Mouse (Mus musculus) cerebellum, adult 2 months (tissue): ENCODE measurements around the gene Gramd1a. TPM values are rescaled to one million over a fixed set of nuclear protein-coding genes. Genes with fewer than 3 reads are reported as not detected.
A peak's percentile ranks its signal among the peaks of the same experiment; 100 is the strongest.

Experiments
- DNase-seq, 2 experiments: peaks; one replicate each; pipeline ENCODE4 v3.0.0; 2021
- H3K27ac ChIP-seq: fragments of 200-500 bp; 2 replicates; pipeline ENCODE4 v1.5.1; 2012; ENCODE audit warnings: low read length, control low read depth, inconsistent platforms; ENCODE audit not compliant: insufficient read depth
- H3K27me3 ChIP-seq: fragments of 200-500 bp; 2 replicates; pipeline ENCODE4 v1.6.1; 2012; ENCODE audit warnings: inconsistent platforms, mild to moderate bottlenecking, low read length, moderate library complexity; ENCODE audit not compliant: control insufficient read depth, insufficient read depth
- H3K4me1 ChIP-seq: fragments of 200-500 bp; 2 replicates; pipeline ENCODE4 v1.6.1; 2011; ENCODE audit warnings: low read length; ENCODE audit not compliant: control insufficient read depth, insufficient read depth
- H3K4me3 ChIP-seq: fragments of 200-500 bp; replicated peaks from 2 replicates; pipeline ENCODE3; 2011; ENCODE audit warnings: mild to moderate bottlenecking, low read depth, low read length, control low read depth; ENCODE audit not compliant: insufficient read depth
- CTCF ChIP-seq: fragments of 200-500 bp; IDR thresholded peaks from 2 replicates; pipeline ENCODE4 v1.5.1; 2011; ENCODE audit warnings: low read depth, mild to moderate bottlenecking, control low read depth, low read length, moderate library complexity, borderline replicate concordance; ENCODE audit not compliant: insufficient read depth
- POLR2A ChIP-seq: fragments of 200-500 bp; IDR thresholded peaks from 2 replicates; pipeline ENCODE4 v1.6.1; 2011; ENCODE audit warnings: low read length, control low read depth, borderline replicate concordance; ENCODE audit not compliant: insufficient read depth
- WGBS: fragments of 180-500 bp; shearing (Covaris S2); methylation state at CpG from one replicate; pipeline ENCODE4 v1.1.7; 2018; 5-methylcytosine and 5-hydroxymethylcytosine counted together
- polyA plus RNA-seq: library from polyadenylated mRNA; depleted of rRNA; stranded (reverse); fragments of >200 nt; gene quantifications from 2 replicates; pipeline ENCODE4 v1.2.3, GENCODE M21; 2012

The Gramd1a gene
- polyA plus RNA-seq, 1 experiment, result 153 TPM

DNA sequence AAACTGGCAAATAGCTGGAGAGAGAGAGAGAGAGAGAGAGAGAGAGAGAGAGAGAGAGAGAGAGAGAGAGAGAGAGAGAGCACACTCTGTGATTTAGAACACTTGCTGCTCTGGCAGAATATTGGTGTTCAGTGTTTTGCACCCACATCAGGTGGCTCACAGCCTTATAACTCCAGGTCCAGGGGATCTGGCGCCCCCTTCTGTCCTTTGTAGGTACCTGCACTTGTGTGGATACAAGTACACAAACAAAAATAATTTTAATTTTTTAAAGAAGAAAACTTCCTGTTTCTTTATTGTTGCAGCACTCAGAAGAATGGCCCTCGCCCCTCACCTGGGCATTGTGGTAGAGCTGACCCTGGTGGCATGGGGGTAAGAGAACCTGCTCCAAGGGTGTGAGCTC, 16.5 kb upstream of the Gramd1a start:
- 17% methylated on average over 2 of the region's 2 CpGs for WGBS
- Histone ChIP-seq H3K4me3 (no peak overlapping the region), H3K27me3 (no peaks in the 10 kb centered on the region), H3K27ac (no peak overlapping the region), H3K4me1 (no peaks in the 10 kb centered on the region)
- peak; percentile 33 to 42 for DNase-seq
- TF ChIP-seq POLR2A (no peak), CTCF (peak; percentile 73)

DNA sequence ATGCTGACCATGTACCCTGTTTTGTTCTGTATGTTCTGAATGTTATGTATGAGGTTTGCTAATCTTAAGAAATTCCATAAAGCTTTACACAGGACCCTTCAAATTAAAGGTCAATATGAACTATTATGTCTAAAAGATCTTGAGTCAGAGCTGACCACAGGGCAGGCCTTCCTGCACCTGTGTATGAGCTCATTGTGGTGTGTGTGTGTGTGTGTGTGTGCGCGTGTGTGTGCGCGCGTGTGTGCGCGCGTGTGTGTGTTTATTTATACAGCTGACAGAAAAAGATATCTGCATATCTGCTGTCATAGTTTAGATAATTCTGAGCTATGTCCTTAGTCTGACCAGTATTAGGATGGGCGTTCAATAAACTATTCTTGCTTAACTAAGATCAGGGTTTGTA, 14.8 kb upstream of the Gramd1a start:
- no peak for TF ChIP-seq CTCF
- no peak for TF ChIP-seq POLR2A
- Histone ChIP-seq H3K4me1 (no peaks in the 10 kb centered on the region), H3K27ac (no peak overlapping the region), H3K27me3 (no peaks in the 10 kb centered on the region), H3K4me3 (no peak overlapping the region)
- WGBS, result 96% methylated on average over 9 of the region's 9 CpGs
- DNase-seq, result no peak

DNA sequence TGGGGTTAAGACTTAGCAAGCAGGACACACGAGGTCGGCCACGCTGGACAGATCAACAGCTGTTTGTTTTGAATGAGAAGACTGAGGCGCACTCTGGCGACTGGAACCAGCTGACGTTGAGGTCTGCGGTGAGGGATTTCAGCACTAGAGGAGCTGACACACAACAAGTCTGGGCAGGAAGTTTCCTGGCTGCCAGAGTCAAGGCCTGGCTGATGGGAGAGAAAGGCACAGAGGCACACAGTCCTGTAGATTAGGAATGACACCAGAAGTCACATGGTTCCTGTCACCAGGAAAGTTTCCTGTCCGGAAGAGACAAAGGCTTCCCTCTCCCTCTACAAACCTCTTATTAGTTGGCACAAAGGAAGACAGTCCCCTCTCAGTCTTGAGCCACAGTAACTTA, 12.7 kb upstream of the Gramd1a start:
- WGBS, result 43% methylated on average over 8 of the region's 8 CpGs
- no peak for DNase-seq

DNA sequence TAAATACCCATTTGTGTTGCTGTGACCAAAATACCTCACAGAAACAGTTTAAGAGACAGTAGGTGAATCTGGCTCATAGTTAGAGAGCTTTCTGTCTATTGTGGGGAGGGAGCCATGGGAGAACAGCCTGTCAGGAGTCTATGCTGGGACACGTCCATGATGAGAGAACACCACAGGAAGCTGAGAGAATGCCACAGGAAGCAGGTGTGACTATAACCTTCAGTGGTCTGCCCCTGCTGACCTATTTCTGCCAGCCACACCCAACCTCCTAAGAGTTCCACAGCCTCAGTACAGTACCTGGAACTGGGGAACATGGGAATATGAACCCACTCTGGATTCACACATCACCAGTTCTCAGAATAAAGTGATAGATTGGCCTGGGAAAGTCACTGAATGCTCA, 9.1 kb upstream of the Gramd1a start:
- WGBS, result 34% methylated on average over 1 of the region's 1 CpGs

More for the DNA sequence above, 12.7 kb upstream of the Gramd1a start:
- Histone ChIP-seq H3K27me3 (no peaks in the 10 kb centered on the region), H3K27ac (no peak overlapping the region), H3K4me3 (no peak overlapping the region), H3K4me1 (no peaks in the 10 kb centered on the region)
- TF ChIP-seq POLR2A, result no peak

DNA sequence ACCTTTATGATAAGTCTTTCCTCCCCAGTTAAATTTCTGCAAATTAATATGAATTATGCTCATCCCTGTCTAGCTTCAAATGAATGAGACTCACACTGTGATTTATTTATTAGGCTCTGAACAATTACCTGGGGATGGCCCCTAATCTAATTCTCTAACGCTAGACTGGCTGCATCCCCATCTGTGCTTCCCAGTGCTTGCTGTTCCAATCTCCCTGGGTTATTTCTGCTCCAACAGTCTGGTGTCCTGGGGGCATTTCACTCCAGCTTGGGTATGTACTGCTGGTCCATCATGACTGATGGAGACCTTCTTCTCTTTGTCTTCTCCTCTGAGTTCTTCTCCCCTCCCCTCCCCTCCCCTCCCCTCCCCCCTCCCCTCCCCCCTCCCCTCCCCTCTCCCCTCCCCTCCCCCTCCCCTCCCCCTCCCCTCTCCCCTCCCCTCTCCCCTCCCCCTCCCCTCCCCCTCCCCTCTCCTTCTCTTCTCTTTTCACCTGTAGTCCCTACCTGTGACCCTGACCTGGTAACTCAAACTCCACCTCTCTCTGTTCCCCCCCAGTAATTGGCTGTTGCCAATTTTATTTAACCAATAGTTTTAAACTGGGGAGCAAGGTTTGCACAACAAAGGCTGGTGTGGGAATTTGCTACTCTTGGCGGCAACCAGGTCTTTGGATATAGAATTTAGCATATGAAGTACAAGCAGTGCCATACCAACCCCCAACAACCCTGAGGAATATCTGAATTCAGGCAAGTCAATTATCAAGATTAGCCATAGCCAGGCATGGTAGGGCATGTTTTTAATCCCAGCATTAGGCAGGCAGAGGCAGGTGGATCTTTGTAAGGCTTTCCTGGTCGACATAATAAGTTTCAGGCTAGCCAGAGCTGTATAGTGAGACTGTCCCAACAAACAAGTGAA, 8.2 kb upstream of the Gramd1a start:
- Histone ChIP-seq H3K27ac (no peak overlapping the region), H3K27me3 (no peaks in the 10 kb centered on the region), H3K4me1 (no peaks in the 10 kb centered on the region), H3K4me3 (no peak overlapping the region)
- no peak for TF ChIP-seq CTCF
- TF ChIP-seq POLR2A, result no peak
- WGBS, result 56% methylated on average over 3 of the region's 3 CpGs
- no peak for DNase-seq

More for the DNA sequence above, 9.1 kb upstream of the Gramd1a start:
- no peak for TF ChIP-seq POLR2A
- TF ChIP-seq CTCF, result no peak
- Histone ChIP-seq H3K27me3 (no peaks in the 10 kb centered on the region), H3K27ac (no peak overlapping the region), H3K4me3 (no peak overlapping the region), H3K4me1 (no peaks in the 10 kb centered on the region)
- DNase-seq, result no peak

DNA sequence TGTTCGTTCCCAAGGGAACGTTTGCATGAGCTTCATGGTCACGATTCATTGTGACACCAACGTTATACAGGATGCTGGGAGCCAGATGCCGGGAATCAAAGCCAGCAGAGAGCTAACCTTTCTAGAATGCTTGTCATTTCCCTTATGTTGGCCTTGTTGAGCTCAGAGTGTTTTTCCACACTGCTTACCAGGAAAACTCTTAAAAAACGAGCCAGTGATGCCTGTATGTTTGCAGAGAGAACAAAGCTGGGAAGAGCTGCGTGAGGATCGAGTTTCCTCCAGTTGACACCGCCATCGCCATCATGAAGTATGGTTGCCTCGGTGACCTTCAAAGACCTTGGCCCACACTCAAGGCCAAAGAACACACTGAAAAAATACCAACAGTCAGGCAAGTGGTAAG, 6.6 kb upstream of the Gramd1a start:
- TF ChIP-seq CTCF, result no peak
- TF ChIP-seq POLR2A, result no peak
- H3K27me3 ChIP-seq, result no peaks in the 10 kb centered on the region
- no peak overlapping the region for H3K4me3 ChIP-seq
- H3K27ac ChIP-seq, result no peak overlapping the region
- H3K4me1 ChIP-seq, result no peaks in the 10 kb centered on the region
- 60% methylated on average over 11 of the region's 11 CpGs for WGBS
- no peak for DNase-seq

DNA sequence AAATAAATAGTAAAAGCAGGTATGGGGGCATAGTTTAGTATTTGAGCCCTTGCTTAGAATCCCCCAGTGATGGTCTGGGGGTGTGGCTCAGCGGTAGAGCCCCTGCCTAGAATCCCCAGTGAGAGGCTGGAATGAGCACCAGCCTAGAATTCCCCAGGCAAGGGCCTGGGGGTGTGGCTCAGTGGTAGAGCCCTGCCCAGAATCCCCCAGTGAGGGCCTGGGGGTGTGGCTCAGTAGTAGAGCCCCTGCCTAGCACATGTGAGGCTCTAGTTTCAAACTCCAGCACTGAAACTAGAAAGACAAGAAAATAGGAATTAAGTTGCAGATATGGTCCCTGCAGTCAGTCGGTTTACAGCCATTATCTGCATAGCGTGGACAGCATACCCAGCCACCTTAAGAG, 6.1 kb upstream of the Gramd1a start:
- DNase-seq, result no peak

DNA sequence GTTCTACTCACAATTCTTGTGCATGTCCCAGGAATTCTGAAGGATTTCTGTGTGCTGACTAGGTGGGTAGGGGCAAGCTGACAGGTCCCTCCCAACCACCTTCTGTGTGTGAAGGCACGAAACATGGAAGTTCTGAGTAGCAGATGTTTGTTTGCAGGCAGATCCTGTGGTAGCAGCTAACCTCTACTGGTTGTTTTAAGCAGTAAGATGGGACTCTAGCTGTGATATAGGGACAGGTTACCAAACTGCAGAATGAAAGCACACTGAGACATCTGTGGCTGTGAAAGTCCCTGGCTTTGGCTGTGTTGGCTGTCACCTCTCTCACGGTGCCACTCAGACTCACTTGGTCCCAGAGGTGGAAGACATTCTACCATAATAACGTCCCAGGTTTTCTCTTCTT, 5.5 kb upstream of the Gramd1a start:
- H3K27ac ChIP-seq, result no peak overlapping the region
- H3K4me3 ChIP-seq, result no peak overlapping the region
- no peaks in the 10 kb centered on the region for H3K27me3 ChIP-seq
- no peak for TF ChIP-seq POLR2A
- no peak for TF ChIP-seq CTCF
- no peak for DNase-seq
- WGBS, result 45% methylated on average over 3 of the region's 3 CpGs
- H3K4me1 ChIP-seq, result no peaks in the 10 kb centered on the region

More for the DNA sequence above, 6.1 kb upstream of the Gramd1a start:
- H3K27ac ChIP-seq, result no peak overlapping the region
- no peak overlapping the region for H3K4me3 ChIP-seq
- 64% methylated on average over 3 of the region's 3 CpGs for WGBS
- no peaks in the 10 kb centered on the region for H3K27me3 ChIP-seq
- TF ChIP-seq POLR2A, result no peak
- TF ChIP-seq CTCF, result no peak
- no peaks in the 10 kb centered on the region for H3K4me1 ChIP-seq
